Mouse (Mus musculus) kidney, adult 2 months (tissue): ENCODE results near the gene Mtch1. TPM values are rescaled to one million over a fixed set of nuclear protein-coding genes. Genes with fewer than 3 reads are reported as not detected.

ENCODE experiments used
- DNase-seq: peaks from one replicate; pipeline ENCODE4 v3.0.0; 2021
- H3K27ac ChIP-seq: fragments of 200-500 bp; 2 replicates; pipeline ENCODE4 v1.5.1; 2012; ENCODE audit warnings: low read depth, low read length, control low read depth, inconsistent platforms; ENCODE audit not compliant: insufficient read depth
- H3K27me3 ChIP-seq: fragments of 200-500 bp; replicated peaks from 2 replicates; pipeline ENCODE4 v1.6.1; 2012; ENCODE audit warnings: mild to moderate bottlenecking, moderate library complexity, low read length, inconsistent platforms; ENCODE audit not compliant: control insufficient read depth, insufficient read depth
- H3K36me3 ChIP-seq: fragments of 200-500 bp; 2 replicates; pipeline ENCODE4 v1.6.1; 2012; ENCODE audit warnings: mild to moderate bottlenecking, moderate library complexity, low read length, inconsistent platforms; ENCODE audit not compliant: control insufficient read depth, insufficient read depth
- H3K4me1 ChIP-seq: fragments of 200-500 bp; 2 replicates; pipeline ENCODE4 v1.6.1; 2011; ENCODE audit warnings: low read length; ENCODE audit not compliant: control insufficient read depth, insufficient read depth
- H3K4me3 ChIP-seq: fragments of 200-500 bp; 2 replicates; pipeline ENCODE4 v1.5.1; 2011; ENCODE audit warnings: mild to moderate bottlenecking, low read depth, low read length, control low read depth; ENCODE audit not compliant: insufficient read depth
- CTCF ChIP-seq: fragments of 200-500 bp; conservative IDR thresholded peaks from 2 replicates; pipeline ENCODE4 v1.5.1; 2011; ENCODE audit warnings: low read depth, mild to moderate bottlenecking, control low read depth, low read length, moderate library complexity, mixed read lengths; ENCODE audit not compliant: insufficient read depth, insufficient read length
- POLR2A ChIP-seq: fragments of 200-500 bp; IDR thresholded peaks from one replicate; pipeline ENCODE4 v1.6.1; 2011; ENCODE audit warnings: low read depth, low read length, control low read depth
- WGBS: fragments of 180-500 bp; shearing (Covaris S2); methylation state at CpG from one replicate; pipeline ENCODE4 v1.1.7; 2018; 5-methylcytosine and 5-hydroxymethylcytosine counted together
- polyA plus RNA-seq: library from polyadenylated mRNA; depleted of rRNA; stranded (reverse); fragments of >200 nt; gene quantifications from 2 replicates; pipeline ENCODE4 v1.2.3, GENCODE M21; 2012

Mtch1 gene
- polyA plus RNA-seq, 1 experiment: 375 TPM

GRCm38 (mm10) chr17:29381472-29381871 lies 33.7 kb upstream of the Mtch1 start:
- H3K36me3 ChIP-seq: no peaks in the 10 kb centered on the region
- H3K4me1 ChIP-seq: no peaks in the 10 kb centered on the region
- no peaks in the 10 kb centered on the region for H3K27me3 ChIP-seq
- no peak overlapping the region for H3K4me3 ChIP-seq
- no peak overlapping the region for H3K27ac ChIP-seq
- 15% methylated on average over 7 of the region's 7 CpGs for WGBS
- peak; percentile 96 for TF ChIP-seq CTCF
- no peak for TF ChIP-seq POLR2A
- DNase-seq: peak; percentile 81

- no peak overlapping the region for H3K27ac ChIP-seq
- H3K36me3 ChIP-seq: no peaks in the 10 kb centered on the region
- no peaks in the 10 kb centered on the region for H3K4me1 ChIP-seq
- no peaks in the 10 kb centered on the region for H3K27me3 ChIP-seq
- WGBS: 68% methylated on average over 4 of the region's 4 CpGs
- H3K4me3 ChIP-seq: no peak overlapping the region
- TF ChIP-seq CTCF: no peak
- no peak for TF ChIP-seq POLR2A
- no peak for DNase-seq
These were observed 32.5 kb upstream of the Mtch1 start for GRCm38 (mm10) chr17:29380241-29380640.

GRCm38 (mm10) chr17:29378056-29378455 lies 30.3 kb upstream of the Mtch1 start:
- no peaks in the 10 kb centered on the region for H3K4me1 ChIP-seq
- H3K4me3 ChIP-seq: no peak overlapping the region
- no peaks in the 10 kb centered on the region for H3K36me3 ChIP-seq
- no peak for TF ChIP-seq POLR2A
- TF ChIP-seq CTCF: no peak
- DNase-seq: no peak
- no peak overlapping the region for H3K27ac ChIP-seq
- 69% methylated on average over 8 of the region's 8 CpGs for WGBS
- no peaks in the 10 kb centered on the region for H3K27me3 ChIP-seq

GRCm38 (mm10) chr17:29375871-29376270 lies 28.1 kb upstream of the Mtch1 start:
- no peak for DNase-seq
- Histone ChIP-seq H3K4me3 (no peak overlapping the region), H3K36me3 (no peaks in the 10 kb centered on the region), H3K4me1 (no peaks in the 10 kb centered on the region), H3K27me3 (no peaks in the 10 kb centered on the region), H3K27ac (no peak overlapping the region)
- WGBS: 85% methylated on average over 10 of the region's 10 CpGs
- no peak for TF ChIP-seq POLR2A
- TF ChIP-seq CTCF: no peak

GRCm38 (mm10) chr17:29370984-29371723 lies 23.4 kb upstream of the Mtch1 start:
- DNase-seq: peak; percentile 95
- 8% methylated on average over 5 of the region's 5 CpGs for WGBS
- no peak for TF ChIP-seq POLR2A
- TF ChIP-seq CTCF: peak; percentile 100

GRCm38 (mm10) chr17:29368726-29369125 lies 21.0 kb upstream of the Mtch1 start:
- Histone ChIP-seq H3K27me3 (no peaks in the 10 kb centered on the region), H3K4me3 (no peak overlapping the region), H3K36me3 (no peaks in the 10 kb centered on the region), H3K4me1 (no peaks in the 10 kb centered on the region), H3K27ac (no peak overlapping the region)
- no peak for DNase-seq
- TF ChIP-seq CTCF (no peak), POLR2A (no peak)
- WGBS: 51% methylated on average over 7 of the region's 7 CpGs

More at GRCm38 (mm10) chr17:29370984-29371723, 23.4 kb upstream of the Mtch1 start:
- Histone ChIP-seq H3K36me3 (no peaks in the 10 kb centered on the region), H3K4me3 (no peak overlapping the region), H3K27ac (no peak overlapping the region), H3K4me1 (no peaks in the 10 kb centered on the region), H3K27me3 (no peaks in the 10 kb centered on the region)

GRCm38 (mm10) chr17:29365105-29365621 lies 17.4 kb upstream of the Mtch1 start:
- WGBS: 84% methylated on average over 13 of the region's 13 CpGs
- DNase-seq: no peak
- Histone ChIP-seq H3K27ac (no peak overlapping the region), H3K36me3 (no peaks in the 10 kb centered on the region), H3K4me3 (no peak overlapping the region), H3K27me3 (no peaks in the 10 kb centered on the region), H3K4me1 (no peaks in the 10 kb centered on the region)
- no peak for TF ChIP-seq POLR2A
- no peak for TF ChIP-seq CTCF
